Mouse (Mus musculus) kidney, postnatal 25 days (tissue): ENCODE results near the gene Smim24.
A peak's percentile ranks its signal among the peaks of the same experiment; 100 is the strongest.

Experiments
- DNase-seq, 2 experiments: peaks; one replicate each; pipeline ENCODE4 v3.0.0; 2021; ENCODE audit warnings: mixed read lengths in 2 of 2

The Smim24 gene

GRCm38 (mm10) chr10:81365672-81366476, 27.0 kb upstream of the Smim24 start, which contains the start of gene 4930404N11Rik:
Gene 4930404N11Rik, minus strand, starts transcription at chr10:81365816.
- DNase-seq: no peak

GRCm38 (mm10) chr10:81366477-81367206, 26.2 kb upstream of the Smim24 start:
- no peak for DNase-seq

- DNase-seq: no peak
Measured at GRCm38 (mm10) chr10:81367207-81367495, 25.7 kb upstream of the Smim24 start.

- DNase-seq: no peak
Measured at GRCm38 (mm10) chr10:81375322-81375721, 17.5 kb upstream of the Smim24 start.

- DNase-seq: peak in 1 of 2 experiments; percentile 43
Measured at GRCm38 (mm10) chr10:81376561-81377361, 16.1 kb upstream of the Smim24 start.

- DNase-seq: no peak
Measured at GRCm38 (mm10) chr10:81377362-81377664, 15.5 kb upstream of the Smim24 start.

GRCm38 (mm10) chr10:81377793-81378552, 14.9 kb upstream of the Smim24 start, which contains the start of gene Fzr1:
Gene Fzr1, minus strand, starts transcription at chr10:81378516.
- no peak for DNase-seq

- peak; percentile 100 for DNase-seq
Measured at GRCm38 (mm10) chr10:81378553-81379182, 14.2 kb upstream of the Smim24 start.

- no peak for DNase-seq
Measured at GRCm38 (mm10) chr10:81379183-81379553, 13.7 kb upstream of the Smim24 start.

GRCm38 (mm10) chr10:81379809-81380378, 13.0 kb upstream of the Smim24 start:
- no peak for DNase-seq

GRCm38 (mm10) chr10:81382039-81382438, 10.8 kb upstream of the Smim24 start:
- no peak for DNase-seq

- DNase-seq: peak; percentile 98 to 99
Measured at GRCm38 (mm10) chr10:81383802-81384604, 8.8 kb upstream of the Smim24 start, which contains the start of the genes Dohh and Gm48551. Gene Dohh, plus strand, starts transcription at chr10:81384428. Gene Gm48551, plus strand, starts transcription at chr10:81384466.

GRCm38 (mm10) chr10:81384605-81384982, 8.3 kb upstream of the Smim24 start:
- no peak for DNase-seq

- no peak for DNase-seq
Measured at GRCm38 (mm10) chr10:81385603-81386306, 7.1 kb upstream of the Smim24 start.

GRCm38 (mm10) chr10:81387716-81388115, 5.1 kb upstream of the Smim24 start:
- DNase-seq: no peak

- DNase-seq: no peak
Measured at GRCm38 (mm10) chr10:81388505-81389055, 4.3 kb upstream of the Smim24 start, which contains the start of gene Gm48552. Gene Gm48552, plus strand, starts transcription at chr10:81389005.

GRCm38 (mm10) chr10:81389373-81389772, 3.5 kb upstream of the Smim24 start:
- DNase-seq: peak; percentile 77

GRCm38 (mm10) chr10:81389801-81390677, 2.8 kb upstream of the Smim24 start:
- DNase-seq: peak; percentile 80 to 81

GRCm38 (mm10) chr10:81390678-81390965, 2.2 kb upstream of the Smim24 start:
- DNase-seq: peak in 1 of 2 experiments; percentile 55
